Mouse (Mus musculus) adrenal gland, adult (tissue): ENCODE measurements around the gene Nup35.
A peak's percentile ranks its signal among the peaks of the same experiment; 100 is the strongest.

Experiments used
- DNase-seq, 2 experiments: peaks; one replicate each; pipeline ENCODE4 v3.0.0; 2022 to 2023; ENCODE audit warnings: low spot score in 1 of 2; ENCODE audit not compliant: inconsistent age in 2 of 2

Gene Nup35

DNA sequence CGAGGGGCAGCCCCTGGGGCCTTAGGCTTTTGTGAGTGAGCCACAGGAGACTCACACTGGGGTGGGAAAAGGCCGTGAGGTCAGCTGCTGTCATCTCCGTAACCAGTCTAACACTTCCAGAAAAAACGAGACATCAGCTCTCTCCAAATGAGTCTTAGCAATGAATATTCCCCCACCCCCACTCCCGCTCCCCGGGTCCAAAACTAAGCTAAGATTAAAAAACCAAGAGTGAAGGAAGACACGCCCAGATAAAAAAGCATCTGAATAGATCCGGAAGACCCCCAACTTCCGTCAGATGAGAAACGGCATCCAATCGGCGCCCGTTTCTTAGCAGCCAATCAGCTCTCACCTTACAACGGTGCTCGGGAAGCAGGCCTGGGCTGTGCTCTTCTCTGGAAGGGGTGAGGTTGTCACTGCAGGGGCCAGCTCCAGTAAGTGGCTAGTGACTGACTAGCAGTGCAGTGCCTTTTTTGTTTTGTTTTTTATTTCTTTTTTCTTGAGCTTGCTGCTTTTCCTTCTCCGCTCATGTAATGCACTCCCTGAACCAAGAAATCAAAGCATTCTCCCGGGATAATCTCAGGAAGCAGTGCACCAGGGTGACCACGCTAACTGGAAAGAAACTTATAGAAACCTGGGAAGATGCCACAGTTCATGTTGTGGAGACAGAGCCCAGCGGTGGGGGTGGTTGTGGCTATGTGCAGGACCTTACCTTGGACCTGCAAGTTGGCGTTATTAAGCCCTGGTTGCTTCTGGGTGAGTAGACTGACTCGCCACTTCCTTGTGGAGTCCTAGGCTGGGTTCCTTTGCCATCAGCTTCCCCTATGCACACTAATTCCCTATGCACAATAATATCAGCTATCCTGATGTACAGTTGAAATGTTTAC lies at the start of gene Nup35, which contains the start of gene Dusp19:
Nup35 (plus strand) TSS at position 383 of the 884 bp plus-strand sequence.
Dusp19 (plus strand) TSS at position 192 of the 884 bp plus-strand sequence.
- DNase-seq: peak; percentile 94 to 99

DNA sequence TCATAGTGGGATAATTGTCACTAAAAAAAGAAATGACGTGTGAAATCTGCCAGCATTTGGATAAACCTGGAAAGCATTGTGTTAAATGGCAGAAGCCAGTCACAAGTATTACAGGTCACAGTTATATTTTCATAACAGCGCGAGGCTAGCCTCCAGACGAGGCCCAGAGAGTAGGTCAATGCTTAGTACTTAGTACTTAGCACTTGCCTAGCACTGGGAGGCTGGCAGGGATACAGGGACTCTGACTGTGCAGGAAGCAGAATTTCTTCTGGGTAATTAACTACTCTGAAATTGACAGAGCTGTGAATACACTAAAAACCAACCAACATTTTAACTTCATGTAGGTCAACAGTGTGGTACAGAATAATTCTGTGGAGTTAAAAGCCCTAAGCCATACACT lies 49.6 kb upstream of the Nup35 start:
- no peak for DNase-seq

- DNase-seq: no peak
Observed at GRCm38 (mm10) chr2:80570656-80571055, 46.4 kb upstream of the Nup35 start.

GRCm38 (mm10) chr2:80577286-80577685 lies 39.8 kb upstream of the Nup35 start:
- DNase-seq: peak in 1 of 2 experiments; percentile 39

- DNase-seq: peak in 1 of 2 experiments; percentile 51
Observed at GRCm38 (mm10) chr2:80579253-80579891, 37.7 kb upstream of the Nup35 start.

DNA sequence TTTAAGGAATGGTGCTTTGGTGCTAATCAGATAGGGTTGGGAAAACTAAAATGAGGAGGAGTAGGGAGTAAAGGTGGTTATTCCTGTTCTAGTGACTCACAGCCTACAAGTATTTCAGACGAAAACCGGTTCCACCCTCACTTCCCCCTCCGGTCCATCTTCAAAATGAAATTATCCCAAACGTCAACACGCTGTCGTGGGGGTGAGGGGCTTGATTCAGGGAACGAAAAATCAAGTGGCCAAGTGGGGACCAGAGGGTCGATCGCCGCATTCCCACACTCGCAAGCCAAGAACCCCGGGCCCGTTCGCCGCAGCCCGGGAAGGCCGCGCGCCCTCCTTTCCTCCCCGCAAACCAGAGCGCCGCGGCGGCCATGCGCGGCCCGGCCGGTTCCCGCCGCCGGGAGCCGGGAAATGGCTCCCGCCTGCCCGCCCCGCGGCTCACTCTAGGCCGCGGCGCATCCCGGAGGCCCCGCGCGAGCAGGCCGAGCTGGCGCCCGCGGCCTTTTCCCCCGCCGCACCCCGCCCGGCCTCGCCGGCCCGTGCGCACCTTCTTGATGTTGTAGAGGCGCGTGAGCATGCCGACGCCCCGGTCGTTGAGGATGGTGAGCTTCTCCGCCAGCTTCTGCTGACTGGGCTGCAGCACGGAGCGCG lies 36.6 kb upstream of the Nup35 start:
- DNase-seq: peak; percentile 47 to 87

DNA sequence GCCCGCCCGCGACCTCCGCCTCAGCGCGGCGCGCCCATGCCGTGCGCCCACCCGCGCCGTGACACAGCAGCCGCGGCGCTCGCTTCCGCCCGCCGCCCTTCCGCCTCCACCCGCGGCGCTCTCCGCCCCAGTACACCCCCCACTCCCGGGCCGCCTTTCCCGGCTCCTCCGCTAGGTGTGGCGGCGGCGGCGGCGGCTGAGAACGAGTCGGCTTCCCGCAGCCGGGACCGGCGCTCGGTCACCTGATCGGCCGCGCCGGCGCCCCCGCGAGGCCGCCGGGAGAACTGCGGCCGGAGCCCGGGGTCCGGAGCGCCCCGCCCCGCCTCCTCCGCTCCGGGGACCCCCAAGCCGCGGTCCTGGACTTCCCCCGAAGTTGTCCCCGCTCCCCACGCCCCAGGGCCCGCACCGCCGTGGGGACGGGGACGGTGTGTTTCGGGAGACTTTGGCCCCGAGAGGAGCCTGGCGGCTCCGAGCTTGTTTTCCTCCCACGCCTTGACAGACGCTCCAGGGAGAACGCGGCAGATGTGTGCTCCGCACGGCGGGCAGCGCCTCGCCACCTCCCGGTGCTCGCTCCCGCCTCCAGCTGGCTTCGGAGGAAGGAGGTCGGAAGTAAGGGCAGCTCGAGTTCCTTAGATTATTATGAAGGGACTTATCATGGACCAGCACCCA lies 35.9 kb upstream of the Nup35 start, which contains the start of gene Nckap1:
Nckap1 (minus strand) TSS at position 338 of the 669 bp plus-strand sequence.
- DNase-seq: peak; percentile 92 to 97

DNA sequence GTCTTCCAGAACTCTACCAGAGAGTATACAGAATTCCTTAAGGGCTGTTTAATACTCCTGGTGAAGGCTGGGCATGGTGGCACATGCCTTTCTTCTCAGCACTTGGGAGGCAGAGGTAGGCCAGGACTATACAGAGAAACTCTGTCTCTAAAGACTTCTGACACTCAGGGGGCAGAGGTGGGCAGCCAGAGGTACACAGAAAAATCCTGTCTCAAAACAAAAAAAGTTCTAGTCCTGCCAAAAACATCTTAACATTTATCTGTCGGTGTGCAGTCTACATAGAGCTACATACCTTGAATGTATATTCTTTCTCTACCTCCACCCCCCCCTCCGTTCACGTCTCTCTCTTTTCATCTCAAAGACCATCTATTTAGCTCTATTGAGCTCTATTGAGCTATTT lies 34.7 kb upstream of the Nup35 start:
- no peak for DNase-seq

DNA sequence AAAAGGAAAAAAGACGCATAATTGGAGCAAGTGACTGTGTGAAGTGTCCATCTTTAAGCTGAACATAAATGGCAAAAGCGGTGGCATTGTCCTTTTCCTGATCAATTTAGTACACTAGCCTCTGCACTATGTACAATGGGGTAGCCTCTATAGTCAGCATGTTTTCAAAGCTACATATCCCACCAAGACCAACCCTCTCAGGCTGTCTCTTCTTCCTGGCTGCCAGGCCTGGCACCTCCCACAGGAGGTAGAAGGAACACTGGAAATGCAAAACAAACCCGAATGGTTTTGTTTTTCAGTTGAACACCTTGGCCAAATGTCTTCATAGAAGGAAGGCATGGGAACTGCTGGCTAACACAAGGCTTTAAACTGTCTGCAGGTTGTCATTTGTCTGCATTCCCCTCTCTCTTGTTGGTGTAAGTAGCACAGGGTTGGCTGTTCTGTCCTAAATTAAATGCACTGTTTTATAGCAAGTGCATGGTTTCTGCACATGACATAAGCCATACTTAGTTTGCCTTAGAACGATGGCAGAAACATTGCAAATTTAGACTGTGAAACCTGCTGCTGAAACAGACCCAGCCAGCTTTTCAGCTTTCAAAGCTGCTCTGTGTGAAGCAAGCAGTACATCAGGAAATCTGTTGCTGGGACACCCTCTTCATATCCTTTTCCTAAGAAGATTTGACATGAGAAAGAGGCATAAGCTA lies 22.7 kb upstream of the Nup35 start:
- no peak for DNase-seq

GRCm38 (mm10) chr2:80596960-80597359 lies 20.1 kb upstream of the Nup35 start:
- no peak for DNase-seq

- no peak for DNase-seq
Observed at GRCm38 (mm10) chr2:80599850-80600249, 17.2 kb upstream of the Nup35 start.

- no peak for DNase-seq
Observed at GRCm38 (mm10) chr2:80600611-80601010, 16.4 kb upstream of the Nup35 start.

GRCm38 (mm10) chr2:80602756-80603155 lies 14.3 kb upstream of the Nup35 start:
- DNase-seq: no peak

- DNase-seq: no peak
Observed at GRCm38 (mm10) chr2:80603771-80604426, 13.1 kb upstream of the Nup35 start.

GRCm38 (mm10) chr2:80612286-80612685 lies 4.8 kb upstream of the Nup35 start:
- no peak for DNase-seq

GRCm38 (mm10) chr2:80612796-80613195 lies 4.2 kb upstream of the Nup35 start:
- peak in 1 of 2 experiments; percentile 18 for DNase-seq

GRCm38 (mm10) chr2:80618991-80619390 lies 2.0 kb downstream of the Nup35 start:
- DNase-seq: peak in 1 of 2 experiments; percentile 69

- peak in 1 of 2 experiments; percentile 36 for DNase-seq
Observed at GRCm38 (mm10) chr2:80621921-80622320, 4.9 kb downstream of the Nup35 start.

DNA sequence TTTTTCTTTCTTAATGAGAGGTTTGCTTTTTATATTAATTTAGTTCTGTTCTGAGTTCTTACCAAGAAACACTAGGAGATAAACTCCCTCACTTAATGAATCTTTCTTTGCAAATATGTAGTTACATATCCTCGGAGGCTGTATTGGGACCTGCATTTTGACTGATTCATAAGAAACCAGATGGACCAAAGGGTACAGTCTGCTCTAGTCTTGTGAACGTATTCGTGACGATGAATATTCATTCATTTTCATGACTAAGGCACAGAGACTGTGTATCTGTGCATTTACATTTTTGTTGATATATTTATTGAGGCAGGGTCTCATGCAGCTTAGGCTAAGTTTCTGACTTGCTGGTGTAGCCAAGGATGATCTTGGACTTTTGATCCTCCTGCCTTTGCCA lies 7.5 kb downstream of the Nup35 start:
- DNase-seq: no peak
